Mouse (Mus musculus) kidney, postnatal 36 days (tissue): ENCODE results near the gene Cdk1.

Source experiments
- DNase-seq, 2 experiments: peaks; one replicate each; pipeline ENCODE4 v3.0.0; 2021 to 2022; ENCODE audit warnings: mixed read lengths in 2 of 2

The Cdk1 gene

DNA sequence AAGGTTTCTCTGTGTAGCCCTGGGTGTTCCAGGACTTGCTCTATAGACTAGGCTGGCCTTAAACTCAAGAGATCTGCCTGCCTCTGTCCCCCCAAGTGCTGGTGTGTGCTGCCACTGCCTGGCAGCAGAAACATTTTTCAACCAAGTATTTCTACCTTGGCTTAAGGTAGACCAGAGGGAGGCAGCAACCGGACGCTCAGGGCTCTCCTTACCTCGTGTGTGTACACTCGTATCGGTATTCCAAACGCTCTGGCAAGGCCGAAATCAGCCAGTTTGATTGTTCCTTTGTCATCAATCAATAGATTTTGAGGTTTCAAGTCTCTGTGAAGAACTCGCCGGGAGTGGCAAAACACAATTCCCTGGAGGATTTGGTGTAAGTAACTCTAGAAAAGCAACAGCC, 10.4 kb downstream of the Cdk1 start:
- DNase-seq: no peak

DNA sequence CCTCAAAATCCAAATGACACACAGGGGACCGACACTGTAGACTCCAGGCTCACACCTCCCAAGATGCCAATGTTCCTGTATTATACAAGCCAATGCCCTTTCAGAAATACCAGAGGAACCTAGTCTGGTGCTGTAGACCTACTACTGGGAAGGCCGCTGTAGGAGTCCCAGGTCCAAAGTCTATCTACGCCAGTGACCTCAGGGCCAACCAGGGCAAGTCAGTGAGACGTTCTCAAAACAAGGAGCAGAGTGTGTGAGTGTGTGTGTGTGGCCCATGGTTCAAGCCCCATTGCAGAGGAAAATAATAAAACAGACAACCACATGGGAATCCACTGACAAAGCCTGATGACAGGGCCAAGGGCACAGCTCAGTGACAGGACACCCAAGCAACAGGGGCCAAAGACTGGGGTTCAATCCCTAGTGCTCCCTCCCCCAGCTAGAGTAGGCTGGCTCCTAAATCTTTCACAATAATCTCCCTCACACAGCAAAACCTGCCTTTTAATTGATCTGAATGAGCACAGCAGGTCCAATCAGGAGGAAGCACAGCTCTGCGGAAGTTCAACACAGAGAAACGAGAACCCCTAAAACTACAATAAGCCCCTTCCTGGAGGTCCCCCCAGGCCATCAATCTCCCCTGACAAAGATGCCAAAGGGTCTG, 11.0 kb downstream of the Cdk1 start:
- DNase-seq: no peak

DNA sequence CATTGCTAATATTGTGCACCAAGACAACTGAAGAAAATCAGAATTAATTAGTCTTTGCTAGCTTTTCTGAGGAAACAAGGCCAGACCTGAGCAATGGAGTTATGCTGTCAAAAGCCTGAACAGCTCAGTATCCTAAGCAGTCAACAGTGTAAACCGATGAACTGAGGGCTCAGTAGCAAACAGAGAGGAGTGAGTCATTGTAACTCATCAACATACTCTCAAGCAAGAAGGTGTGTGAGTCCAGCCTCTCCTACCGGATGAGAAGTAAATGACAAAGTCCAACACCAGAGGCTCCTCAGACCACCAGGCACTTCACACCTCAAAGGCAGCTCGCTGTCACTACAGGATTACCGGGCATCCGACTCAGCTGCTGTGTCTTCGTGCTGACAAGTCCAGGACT, 12.7 kb downstream of the Cdk1 start:
- no peak for DNase-seq

DNA sequence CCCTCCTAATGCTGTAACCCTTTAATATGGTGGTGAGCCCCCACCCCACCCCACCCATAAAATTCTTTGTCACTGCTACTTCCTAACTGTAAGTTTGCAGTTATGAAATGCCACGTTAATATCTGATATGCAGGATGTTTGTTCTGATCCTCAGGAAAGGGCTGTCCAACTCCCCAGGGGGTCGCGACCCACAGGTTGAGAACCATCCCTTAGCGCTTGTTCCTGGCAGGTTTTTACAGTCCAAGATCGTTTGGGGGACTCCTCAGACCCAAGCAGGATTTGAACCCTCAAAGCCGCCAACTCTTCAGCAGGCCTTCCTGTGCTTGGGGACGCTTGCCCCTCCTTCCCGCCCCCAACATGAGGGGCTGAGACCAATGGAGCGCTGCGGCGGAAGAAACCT, 16.5 kb downstream of the Cdk1 start:
- DNase-seq: no peak

DNA sequence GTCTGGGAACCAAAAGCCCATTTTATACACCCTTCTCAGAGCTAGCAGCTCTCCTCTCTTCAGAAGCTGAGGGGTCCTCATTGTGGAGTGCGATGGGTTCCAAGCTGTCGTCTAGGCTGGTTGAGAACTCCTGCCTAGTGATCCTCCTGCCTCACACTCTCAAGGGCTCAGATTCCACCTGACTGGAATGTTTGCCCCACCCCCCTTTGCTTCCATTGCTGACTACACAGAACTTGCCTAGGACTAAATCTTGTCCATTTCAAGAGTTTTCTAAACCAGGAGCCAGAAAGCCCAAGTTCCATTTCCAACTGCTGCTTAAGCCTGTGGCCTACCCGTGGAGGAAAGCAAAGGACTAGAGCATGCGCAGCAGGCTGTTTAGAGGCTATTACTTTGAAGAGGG, 17.1 kb downstream of the Cdk1 start:
- DNase-seq: no peak

DNA sequence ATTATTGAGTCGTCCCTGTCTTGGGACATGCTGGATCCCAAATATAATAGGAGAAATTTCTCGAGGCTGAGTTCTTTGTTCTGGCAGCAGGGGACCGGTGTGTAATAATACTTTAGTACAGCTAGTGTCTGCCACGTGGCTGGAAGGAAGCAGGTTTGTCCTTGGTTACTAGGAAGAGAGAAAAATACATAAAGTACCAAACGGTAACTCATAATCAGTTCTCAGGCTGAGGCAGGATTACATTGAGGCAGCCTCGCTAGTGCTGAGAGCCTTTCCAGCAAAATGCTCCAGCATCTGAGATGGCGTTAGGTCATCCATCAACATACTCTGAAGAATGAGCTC, 17.6 kb downstream of the Cdk1 start:
- no peak for DNase-seq

DNA sequence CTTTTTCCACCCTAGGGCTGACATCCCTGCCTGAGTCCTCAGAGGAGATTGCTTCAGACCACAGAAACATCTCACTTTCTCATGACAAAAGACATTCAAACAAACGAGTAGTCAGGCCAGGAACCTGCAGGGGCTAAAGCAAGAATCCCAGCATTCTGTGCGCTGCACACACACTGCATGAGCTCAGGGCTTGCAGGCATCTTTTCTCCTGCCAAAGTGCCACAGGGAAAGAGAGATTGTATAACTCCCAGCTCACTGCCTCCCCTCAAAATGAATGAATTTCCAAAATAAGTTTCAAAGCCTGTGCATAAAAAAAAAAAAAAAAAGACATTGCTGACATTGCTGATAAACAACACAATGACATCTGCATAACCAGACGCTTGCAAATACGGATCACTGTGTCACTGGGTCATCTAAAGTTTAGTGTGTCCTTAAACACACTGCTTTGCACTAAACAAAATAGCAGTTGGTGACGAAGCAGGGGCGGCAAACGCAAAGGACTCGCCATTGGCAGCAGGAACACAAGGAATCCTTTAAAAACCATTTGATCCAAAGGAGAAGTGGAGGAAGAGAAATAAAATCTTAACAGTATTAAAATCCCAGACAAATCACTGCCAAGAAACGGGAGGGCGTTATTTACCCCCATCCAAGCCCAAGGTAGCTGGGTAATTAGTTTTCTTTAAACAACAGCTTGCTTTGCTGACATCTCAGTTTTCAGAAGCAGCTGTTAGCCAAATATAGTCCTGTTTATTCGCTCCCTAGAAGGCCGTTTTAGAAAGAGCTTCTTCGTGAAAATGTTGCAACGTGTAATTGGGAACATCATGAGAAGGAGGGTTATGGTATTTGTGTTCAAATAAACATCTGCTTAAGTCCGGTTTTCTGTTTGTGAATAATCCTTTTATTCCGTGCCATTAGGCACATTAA, 18.2 kb downstream of the Cdk1 start:
- peak in 1 of 2 experiments; percentile 16 for DNase-seq

DNA sequence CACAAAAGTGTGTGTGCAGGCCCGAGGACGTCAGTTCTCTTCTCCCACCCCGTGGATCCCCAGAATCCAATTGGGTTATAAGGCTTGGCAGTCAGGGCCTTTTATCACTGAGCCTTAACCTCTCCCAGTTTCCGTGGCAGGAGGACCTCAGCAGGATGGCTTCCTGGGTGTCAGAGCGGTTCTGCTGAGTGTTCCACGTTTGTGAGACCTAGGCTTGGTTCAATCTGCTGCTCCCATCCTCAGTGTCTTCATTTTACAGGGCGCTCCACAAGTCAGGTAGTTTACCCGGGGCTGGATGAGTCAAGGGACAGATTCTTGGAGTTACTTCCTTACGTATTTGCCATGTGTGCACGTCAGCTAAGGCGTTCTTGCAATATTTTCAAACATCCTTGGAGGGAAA, 19.5 kb downstream of the Cdk1 start:
- DNase-seq: no peak

DNA sequence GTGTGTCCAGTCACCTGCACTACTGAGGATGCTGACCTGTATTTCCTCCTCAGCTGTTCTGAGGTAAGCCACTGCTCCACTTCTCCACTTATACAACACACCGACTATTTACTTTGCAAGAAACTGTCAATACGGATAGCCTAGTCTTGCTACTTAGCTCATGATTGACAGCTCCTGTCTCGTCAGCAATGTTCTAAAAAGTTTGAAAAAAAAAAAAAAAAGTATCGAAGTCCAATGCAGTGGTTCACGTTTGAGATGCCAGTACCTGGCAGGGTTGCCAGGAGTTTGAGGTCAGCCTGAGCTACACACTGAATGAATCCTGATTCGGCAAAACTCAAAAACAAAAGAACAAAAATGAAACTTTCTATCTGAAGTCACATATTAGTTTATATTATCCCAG, 21.5 kb downstream of the Cdk1 start:
- DNase-seq: peak; percentile 64 to 69

DNA sequence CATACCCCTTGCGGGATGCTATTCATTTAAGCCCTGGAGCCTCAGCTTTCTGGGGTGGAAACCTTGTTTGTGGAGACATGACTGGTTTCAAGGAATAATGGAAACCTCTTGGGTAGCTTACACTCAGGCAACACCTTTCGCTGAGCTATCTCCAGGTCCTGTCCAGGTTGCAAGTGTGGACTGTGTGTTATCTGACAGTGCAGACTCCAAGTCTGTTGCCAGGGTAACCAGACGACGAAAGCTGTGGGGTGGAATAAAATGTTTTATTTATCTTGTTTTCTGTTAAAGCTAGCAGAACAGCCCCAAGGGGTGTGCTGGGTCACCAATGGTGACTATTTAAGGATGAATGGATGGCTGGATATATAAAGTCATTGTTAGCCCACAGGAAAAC, 24.1 kb downstream of the Cdk1 start:
- DNase-seq: no peak

DNA sequence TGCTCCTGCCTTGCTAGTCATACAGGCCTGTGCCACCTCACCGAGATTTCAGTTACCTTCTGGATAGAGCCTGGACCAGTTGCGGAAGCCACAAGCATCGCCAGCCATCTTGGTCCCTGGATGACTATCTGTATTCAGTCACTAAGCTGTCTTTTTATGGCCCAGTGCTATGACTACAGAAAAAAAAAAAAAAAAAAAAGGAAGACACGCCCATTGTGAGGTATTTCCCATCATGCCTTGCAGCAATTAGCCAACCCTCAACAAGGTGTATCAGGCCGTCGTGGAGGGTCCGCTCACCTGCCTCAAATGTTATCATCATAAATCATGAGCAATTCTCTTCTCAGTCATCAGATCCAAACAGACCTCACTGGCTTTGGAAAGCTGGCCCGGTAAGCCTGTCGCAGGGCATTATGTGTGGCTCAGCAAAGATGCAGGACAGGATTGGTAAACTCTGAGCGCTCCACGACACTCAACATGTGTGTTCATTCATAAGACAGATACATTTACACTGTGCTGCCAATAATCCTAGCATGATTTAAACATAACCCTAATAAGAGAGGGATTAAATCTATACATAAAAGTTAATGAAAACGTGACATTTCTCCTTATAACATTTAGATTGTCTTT, 24.6 kb downstream of the Cdk1 start:
- no peak for DNase-seq

DNA sequence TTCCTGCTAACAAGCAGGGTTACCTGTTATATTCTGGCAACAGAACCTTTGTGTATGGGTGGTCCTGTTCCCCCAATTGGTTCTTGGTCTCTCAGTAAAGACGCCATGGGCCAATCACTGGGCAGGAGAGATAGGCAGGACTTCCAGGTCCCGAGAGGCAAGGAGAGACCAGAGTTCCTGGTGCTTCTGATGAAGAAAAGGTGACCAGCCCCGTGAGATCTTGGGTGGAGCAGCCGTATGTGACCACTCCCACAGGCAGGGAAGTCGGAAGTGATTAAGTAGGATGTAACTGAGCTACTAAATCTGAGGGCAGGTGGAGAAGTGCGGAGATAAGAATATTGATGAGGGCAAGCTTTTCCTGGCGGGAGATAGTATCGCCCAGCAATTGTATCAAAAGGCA, 25.4 kb downstream of the Cdk1 start:
- DNase-seq: no peak

DNA sequence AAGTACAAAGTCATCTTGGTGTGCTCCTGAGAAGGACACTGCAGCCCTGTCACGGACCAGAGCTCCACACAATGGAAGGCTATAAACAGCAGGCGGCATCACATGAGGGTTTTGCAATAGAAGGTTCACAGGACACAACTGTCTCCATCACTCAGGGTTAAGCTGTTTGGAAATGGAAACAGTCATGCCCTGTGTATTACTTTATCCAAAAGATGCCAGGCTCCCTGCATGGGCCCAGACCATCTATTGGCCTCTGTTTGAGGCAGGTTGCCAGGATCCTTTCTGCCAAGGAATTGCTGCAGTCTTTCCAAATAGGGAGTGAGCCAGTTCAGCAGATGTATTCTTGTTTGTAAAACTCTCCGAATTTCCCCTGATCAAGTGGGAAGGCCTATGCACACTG, 26.3 kb downstream of the Cdk1 start:
- DNase-seq: no peak

DNA sequence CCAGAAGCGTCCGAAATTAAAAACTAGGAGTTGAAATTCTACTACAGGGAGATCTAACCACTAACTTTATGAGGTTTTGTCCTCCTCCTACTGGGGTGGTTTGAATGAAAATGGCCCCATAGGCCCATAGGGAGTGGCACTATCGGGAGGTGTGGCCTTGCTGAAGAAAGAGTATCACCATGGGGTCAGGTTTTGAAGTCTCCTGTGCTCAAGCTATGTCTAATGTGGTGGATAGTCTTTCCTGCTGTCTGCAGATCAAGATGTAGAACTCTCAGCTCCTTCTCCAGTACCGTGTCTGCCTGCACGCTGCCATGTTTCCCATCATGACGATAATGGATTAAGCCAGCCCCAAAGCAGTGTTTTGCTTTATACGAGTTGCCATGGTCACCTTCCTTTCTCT, 27.9 kb downstream of the Cdk1 start:
- DNase-seq: no peak

DNA sequence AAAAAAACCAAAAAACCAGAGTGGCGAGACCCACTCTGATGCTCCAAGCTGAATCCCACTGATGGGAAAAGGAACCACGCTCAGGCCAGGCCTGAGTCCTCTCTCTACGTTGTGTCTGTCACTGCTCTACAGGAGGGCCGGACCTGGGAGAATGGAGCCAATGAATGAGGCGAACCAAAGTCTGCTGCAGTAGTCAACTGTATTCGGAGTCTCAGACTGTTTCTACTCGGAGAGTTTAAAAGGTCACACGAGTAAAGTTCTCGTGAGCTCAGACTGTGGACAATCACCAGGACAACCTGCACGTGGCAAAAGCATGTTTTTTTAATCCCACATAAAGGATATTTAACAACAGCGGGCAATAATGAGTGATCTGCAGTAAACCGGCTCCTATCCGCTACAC, 28.8 kb downstream of the Cdk1 start:
- DNase-seq: peak in 1 of 2 experiments; percentile 21

DNA sequence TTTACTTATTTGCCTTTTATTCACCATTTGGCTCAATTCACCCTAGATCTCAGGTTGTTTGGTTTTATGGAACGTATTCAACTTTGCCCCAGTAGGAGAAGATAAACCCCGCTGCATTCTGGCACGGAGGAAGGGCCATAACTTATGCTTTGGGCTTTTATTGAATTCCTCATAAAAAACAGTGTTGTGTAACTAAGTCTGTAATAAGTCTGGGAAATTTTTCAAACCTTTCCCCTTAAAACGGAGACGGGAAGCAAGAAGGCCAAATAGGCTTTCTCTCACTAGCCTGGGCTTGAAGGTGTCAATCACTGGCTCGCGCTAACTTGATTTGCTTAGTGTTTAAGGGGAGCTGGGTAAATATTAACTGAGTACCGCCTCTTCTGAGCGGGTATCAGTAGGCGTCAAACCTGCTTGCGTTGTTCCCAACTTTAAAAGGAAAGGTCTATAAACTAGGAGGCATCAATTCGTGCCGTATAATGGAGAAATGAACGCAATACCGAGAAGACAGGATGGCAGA, 31.2 kb downstream of the Cdk1 start:
- DNase-seq: peak; percentile 46 to 69

DNA sequence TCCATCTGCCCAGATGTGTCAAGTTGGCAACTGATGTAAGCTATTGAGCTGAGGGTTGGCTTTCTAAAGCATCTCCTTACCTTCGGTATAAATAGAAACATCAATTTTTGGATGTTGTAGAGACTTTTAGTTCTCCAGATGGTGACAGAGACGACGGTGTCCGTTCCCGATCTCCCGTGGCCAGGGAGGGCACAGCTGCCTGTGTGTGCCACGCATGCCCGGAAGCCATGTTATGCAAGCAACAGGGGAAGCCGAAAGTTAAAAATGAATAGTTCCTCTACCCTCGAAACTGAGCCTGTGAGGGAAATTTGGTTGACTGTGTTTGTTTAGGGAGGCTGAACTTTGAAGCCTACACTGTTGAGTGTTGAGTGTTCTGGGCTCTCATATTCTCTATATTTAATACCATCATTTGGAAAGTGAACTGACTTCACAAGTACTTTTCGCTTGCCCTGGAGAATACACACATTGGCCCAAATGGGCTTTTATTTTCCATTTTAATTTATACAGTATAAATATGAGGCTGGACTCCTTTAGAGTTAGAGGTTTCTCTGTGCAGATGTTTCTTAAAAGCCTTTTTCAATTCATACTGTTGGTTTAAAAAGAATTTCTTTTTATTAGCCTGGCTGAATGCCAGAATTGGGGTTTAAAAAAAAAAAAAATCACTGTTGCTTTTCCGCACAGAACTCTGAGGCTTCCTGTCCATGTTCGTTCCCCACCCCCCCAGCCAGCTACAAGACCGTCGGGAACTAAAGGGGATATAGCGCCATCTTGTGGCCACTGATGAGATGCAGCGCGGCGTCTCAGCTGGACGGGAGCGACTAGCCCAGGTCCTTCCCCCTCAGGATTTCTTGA, 31.8 kb downstream of the Cdk1 start:
- DNase-seq: peak; percentile 89 to 94

DNA sequence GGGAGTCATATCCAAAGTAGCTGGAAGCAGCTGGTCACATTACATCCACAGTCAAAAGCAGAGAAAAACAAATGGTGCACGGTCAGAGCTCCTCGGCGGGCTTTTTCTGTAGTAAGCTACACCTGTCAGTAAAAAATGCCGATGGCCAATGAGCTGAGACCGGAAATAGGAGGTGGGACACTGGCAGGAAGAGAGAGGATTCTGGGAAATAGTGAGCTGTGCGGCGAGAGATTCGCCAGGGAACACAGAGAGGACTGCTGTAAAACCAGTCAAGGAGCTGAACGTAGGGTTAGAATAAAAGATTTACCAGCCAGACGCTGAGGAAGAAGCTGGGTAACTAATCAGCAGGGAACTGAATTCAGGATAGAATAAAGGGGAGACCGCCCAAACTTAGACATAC, 34.2 kb downstream of the Cdk1 start:
- DNase-seq: no peak

DNA sequence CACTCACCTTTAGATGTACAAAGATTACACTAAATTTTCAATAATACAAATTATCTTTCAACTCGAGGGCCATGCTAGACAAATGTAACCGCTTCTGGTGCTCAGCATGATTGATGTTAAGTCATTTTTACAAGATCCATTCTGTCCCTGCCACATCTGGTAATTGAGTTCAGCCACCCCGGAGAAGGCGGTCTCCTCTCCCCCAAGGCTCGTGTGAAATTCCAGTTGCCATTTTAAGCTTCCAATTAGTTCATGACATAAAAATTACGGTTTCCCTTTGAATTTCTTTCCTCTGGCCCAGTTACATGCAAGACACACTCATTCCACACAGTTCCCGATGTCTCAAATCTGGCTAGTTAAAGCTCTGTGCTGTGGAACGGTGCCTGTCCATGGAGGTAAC, 38.8 kb downstream of the Cdk1 start:
- DNase-seq: no peak

DNA sequence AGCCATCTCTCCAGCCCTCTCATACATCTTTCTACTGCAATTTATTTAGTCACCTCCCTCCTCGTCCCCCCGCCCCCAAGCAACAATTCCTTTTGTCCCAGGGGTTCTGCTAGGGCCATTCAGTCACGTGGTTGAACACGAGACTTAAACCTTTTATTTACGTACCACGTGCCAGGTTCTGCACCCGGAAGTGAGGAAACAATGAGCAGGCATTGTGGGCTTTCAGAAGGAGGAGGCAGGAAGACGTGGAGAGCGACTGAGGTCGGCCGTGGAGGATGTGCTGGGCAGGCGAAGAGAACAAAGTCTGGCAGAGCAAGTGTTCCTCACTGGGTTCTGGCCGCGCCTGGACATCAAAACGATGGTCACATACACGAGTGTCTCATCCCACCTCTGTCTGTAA, 40.9 kb downstream of the Cdk1 start:
- DNase-seq: no peak

DNA sequence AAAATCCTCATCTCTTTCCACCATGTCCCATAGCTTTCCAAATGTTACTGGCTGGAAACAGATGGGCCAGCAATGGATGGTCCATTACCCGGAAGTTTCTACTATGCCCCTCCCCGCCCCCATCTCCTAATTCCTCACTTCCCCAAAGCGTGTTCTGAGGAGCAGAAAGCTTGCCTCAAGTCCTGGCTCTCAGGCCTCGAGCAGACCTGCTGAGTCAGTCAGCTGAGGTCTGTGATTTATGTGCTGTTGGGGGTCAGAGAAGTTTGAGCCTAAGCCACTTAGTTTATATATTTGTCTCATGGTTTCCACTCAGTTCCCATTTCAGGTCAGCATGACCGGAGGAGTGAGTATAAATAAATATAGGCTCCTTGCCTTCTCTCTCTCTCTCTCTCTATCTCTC, 43.6 kb downstream of the Cdk1 start:
- DNase-seq: no peak

DNA sequence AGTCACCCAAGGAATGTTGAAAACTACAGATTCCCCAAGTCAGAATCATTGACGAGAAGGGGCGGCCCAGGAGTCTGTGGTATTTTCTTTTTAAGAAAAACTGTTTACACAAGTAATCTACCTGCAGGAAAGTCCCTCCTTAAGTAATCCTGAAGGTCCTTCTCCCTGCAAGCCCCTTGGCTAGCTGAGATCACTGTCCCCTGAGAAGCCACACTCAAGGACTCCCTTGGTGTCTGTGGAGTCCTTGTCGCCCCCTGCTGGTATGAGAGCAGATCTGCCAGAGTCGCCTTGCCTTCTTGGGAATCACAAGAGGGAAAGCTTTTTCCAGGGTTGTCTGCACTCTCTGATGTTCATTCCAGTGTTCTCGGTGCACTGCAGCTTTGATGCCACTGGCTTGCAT, 45.7 kb downstream of the Cdk1 start:
- DNase-seq: peak; percentile 73 to 81

DNA sequence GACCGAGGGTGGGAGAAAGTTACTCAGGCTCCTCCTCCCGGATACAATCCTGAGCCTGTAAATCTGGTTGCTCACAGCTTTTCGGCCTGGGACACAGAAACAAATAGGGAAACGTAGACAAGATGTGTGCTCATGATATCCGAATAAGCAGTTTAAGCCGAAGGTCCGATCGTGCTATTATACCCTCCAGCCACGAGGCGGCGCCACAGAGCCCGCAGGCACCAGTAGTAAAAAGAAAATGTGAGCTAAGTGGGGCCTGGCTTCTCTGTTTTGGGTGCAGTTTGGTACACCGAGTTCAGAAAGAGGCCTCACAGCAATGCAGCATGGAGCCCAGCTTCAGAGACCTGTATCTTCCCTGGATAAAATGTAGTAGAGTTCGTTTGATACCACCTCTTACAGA, 46.5 kb downstream of the Cdk1 start:
- DNase-seq: peak; percentile 35 to 78
